Mouse (Mus musculus) lung, adult 2 months (tissue): Measurements from ENCODE around the gene Fez1.

Experiments used
- CTCF ChIP-seq: fragments of 200-500 bp; IDR thresholded peaks from 2 replicates; pipeline ENCODE4 v1.5.1; 2011; ENCODE audit warnings: mild to moderate bottlenecking, low read length, control low read depth; ENCODE audit not compliant: insufficient read depth
- POLR2A ChIP-seq: fragments of 200-500 bp; IDR thresholded peaks from 2 replicates; pipeline ENCODE4 v1.6.1; 2011; ENCODE audit warnings: low read depth, mild to moderate bottlenecking, control low read depth, low read length, borderline replicate concordance; ENCODE audit errors: extremely low read depth

DNA sequence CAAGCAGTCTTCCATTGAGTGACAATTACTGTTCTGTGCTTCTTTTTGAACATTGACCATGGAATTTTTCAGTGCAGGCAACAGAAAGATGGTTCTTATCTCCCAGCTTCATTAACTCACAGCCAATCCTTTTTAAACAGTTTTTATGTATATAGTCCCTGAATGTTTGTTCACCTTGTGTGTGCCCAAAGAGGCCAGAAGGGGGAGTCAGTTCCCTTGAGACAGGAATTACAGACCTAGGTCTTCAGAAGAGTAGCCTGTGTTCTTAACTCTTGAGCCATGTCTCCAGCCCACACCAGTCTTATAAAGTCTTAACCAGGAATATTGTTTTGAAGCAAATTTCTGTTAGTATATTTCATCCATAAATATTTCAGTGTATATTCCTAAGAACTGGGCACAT, 55.1 kb downstream of the Fez1 start:
- TF ChIP-seq POLR2A (no peak), CTCF (no peak)
